Mouse (Mus musculus): ENCODE results near the gene Ripply1. TPM values are rescaled to one million over a fixed set of nuclear protein-coding genes. Genes with fewer than 3 reads are reported as not detected.

The Ripply1 gene
- polyA plus RNA-seq, 1 experiment from 2014 or later = 0.19 TPM

DNA sequence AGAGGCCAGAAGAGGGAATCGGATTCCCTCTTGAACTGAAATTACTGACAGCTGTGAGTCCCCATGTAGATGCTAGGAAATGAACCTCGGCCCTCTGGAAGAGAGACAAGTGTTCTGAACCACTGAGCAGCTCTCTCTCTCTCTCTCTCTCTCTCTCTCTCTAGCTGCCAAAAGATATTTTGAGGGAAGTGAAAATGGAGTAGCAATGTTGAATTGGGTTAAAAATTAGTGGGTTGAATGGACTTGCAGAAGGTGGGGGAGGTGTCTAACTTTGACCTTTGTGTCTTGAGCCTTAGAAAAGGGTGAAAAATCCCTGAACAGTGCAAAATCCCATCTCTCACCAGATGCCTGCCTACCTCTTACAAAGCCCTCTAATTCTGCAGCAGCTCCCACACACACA lies 25.2 kb upstream of the Ripply1 start:
- WGBS = 67% methylated on average over 2 of the region's 2 CpGs

DNA sequence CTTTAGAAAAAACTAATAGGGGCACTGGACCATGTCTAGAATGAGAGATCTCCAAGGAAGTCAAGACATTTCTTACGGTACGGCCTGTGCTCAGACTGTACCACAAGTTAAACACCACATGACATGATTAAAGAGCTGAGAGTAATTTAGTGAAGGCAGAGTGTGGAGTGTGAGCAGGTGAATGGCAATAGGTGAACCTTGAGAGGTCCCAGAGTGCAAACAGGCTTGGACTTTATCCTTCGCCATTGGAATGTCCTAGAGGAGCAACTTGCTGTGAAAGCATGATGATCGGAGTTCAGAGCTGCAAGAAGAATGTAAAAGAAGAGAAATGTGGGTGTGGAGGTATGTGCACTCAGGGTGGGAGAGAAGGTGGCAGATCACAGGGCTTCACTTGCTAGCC lies 23.8 kb upstream of the Ripply1 start:
- Histone ChIP-seq H3K4me2 (no peak overlapping the region), H3K4me3 (replicated peaks) (no peak overlapping the region), H3K27me3 (replicated peaks) (0 out of 2 replicates have a peak, but pooled peaks cover 10% of the 10 kb centered on the region), H3K27ac (replicated peaks) (no peak overlapping the region), H3K9me3 (replicated peaks) (no peaks in the 10 kb centered on the region), H3K4me1 (no peaks in the 10 kb centered on the region), H3K9ac (replicated peaks) (no peak overlapping the region), H3K36me3 (no peaks in the 10 kb centered on the region)
- WGBS = 93% methylated on average over 4 of the region's 4 CpGs
- ATAC-seq (ENCODE audit: low FRiP score) = no peak

More for the DNA sequence above, 25.2 kb upstream of the Ripply1 start:
- Histone ChIP-seq H3K9me3 (replicated peaks) (no peaks in the 10 kb centered on the region), H3K9ac (replicated peaks) (no peak overlapping the region), H3K4me2 (no peak overlapping the region), H3K36me3 (no peaks in the 10 kb centered on the region), H3K4me3 (replicated peaks) (no peak overlapping the region), H3K27ac (replicated peaks) (no peak overlapping the region), H3K4me1 (no peaks in the 10 kb centered on the region), H3K27me3 (replicated peaks) (0 out of 2 replicates have a peak, but pooled peaks cover 10% of the 10 kb centered on the region)
- no peak for ATAC-seq (ENCODE audit: low FRiP score)

DNA sequence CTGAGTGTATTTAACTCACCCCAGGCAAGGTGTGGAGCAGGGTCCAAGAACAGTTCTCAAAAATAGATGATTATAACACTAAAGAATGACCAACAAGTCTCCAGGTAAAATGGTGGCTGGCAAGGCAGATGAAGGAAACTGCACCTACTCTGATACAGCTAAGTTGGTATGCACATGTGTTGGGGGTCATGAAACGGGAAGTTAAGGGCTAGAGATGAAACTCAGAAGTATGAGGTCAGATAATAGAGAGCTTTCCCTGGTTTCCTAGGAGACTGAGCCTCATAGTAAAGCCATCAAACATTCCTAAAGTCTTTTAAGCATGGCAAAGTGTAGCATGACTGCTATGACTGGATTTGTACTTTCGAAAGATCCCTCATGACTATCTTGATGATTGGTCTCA lies 20.9 kb upstream of the Ripply1 start:
- no peaks in the 10 kb centered on the region for H3K27me3 ChIP-seq (replicated peaks)
- H3K9ac ChIP-seq (replicated peaks) = no peak overlapping the region
- no peaks in the 10 kb centered on the region for H3K9me3 ChIP-seq (replicated peaks)
- H3K36me3 ChIP-seq = no peaks in the 10 kb centered on the region
- WGBS = 81% methylated on average over 2 of the region's 2 CpGs
- H3K4me2 ChIP-seq = no peak overlapping the region
- no peak overlapping the region for H3K4me3 ChIP-seq (replicated peaks)
- H3K4me1 ChIP-seq = no peaks in the 10 kb centered on the region
- ATAC-seq (ENCODE audit: low FRiP score) = no peak
- no peak overlapping the region for H3K27ac ChIP-seq (replicated peaks)

DNA sequence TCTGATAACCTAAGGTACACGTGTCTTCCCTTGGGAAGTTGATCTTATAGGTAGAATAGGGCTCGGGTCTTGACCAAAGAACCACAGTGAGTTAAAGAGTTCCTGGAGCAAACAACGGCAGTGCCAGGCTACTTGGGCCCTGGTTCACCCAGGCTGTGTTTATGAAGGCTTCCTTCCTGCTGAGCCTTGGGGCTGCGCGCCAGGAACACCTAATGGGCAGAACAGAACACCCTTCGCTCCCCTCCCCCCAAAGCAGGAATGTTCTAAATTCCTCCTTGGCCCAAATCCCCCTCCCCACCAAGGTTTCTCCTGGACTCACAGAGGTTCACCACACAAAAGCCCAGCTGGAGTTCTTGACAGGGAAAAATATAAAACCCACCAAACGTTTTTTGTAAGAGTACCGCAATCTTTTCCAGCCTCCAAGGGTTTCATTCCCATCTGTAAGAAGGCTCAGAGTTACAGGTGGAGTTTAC lies 18.3 kb upstream of the Ripply1 start, which contains the start of gene Cldn2:
Gene Cldn2, plus strand, starts transcription at position 423 of the 473 bp plus-strand sequence.
- Histone ChIP-seq H3K4me1 (no peaks in the 10 kb centered on the region), H3K27ac (replicated peaks) (no peak within 1 kb of the TSS), H3K27me3 (replicated peaks) (0 out of 2 replicates have a peak, but pooled peaks cover 4% of the 10 kb centered on the region), H3K9ac (replicated peaks) (no peak within 1 kb of the TSS), H3K4me3 (replicated peaks) (no peak within 1 kb of the TSS), H3K4me2 (no peak within 1 kb of the TSS), H3K36me3 (no peaks in the 10 kb centered on the region), H3K9me3 (replicated peaks) (no peaks in the 10 kb centered on the region)
- no peak for ATAC-seq (ENCODE audit: low FRiP score)
- 73% methylated on average over 8 of the region's 8 CpGs for WGBS

DNA sequence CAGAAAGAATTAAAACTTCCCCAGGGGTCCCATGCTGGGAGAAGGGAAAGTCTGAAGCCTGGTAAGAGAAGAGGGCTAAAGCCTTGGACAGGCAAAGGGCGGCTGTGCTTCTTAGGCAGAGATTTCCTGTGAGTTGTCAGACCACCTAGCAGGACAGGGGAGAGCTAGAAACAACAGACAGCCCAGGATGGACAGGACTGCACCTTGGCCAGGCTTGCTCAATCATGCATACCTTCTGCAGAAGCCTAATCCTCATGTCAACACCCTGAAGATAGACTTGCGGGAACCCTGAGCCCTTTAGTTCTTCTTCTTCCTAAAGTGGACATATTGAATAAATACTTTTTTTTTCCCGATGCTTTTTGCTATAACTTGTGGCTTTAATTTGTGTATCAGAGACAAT lies 17.8 kb upstream of the Ripply1 start:
- Histone ChIP-seq H3K4me2 (no peak overlapping the region), H3K9ac (replicated peaks) (no peak overlapping the region), H3K27ac (replicated peaks) (no peak overlapping the region), H3K4me1 (no peaks in the 10 kb centered on the region), H3K9me3 (replicated peaks) (no peaks in the 10 kb centered on the region), H3K36me3 (no peaks in the 10 kb centered on the region), H3K4me3 (replicated peaks) (no peak overlapping the region), H3K27me3 (replicated peaks) (0 out of 2 replicates have a peak, but pooled peaks cover 8% of the 10 kb centered on the region)
- ATAC-seq (ENCODE audit: low FRiP score) = no peak
- 90% methylated on average over 3 of the region's 3 CpGs for WGBS

DNA sequence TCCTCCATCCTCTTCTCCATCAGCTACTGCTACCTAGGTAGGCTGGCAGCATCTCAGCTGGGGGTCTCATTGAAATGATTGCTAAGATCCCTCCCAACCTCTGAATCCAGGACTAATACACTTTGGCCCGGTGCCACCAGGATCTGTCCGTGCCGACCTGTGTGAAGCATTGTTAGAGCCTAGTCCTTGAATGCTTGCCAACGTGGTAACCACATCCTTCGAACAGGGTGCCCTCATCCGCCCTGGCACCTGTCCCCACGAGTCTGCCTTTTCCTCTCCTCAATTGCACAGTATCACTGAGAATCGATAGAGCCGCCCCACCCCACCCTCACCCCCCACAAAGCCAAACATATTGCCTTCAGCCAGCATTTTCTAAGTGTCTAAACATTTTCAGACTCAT lies 15.7 kb upstream of the Ripply1 start:
- no peak overlapping the region for H3K27ac ChIP-seq (replicated peaks)
- no peak overlapping the region for H3K4me2 ChIP-seq
- no peaks in the 10 kb centered on the region for H3K4me1 ChIP-seq
- H3K9ac ChIP-seq (replicated peaks) = no peak overlapping the region
- no peaks in the 10 kb centered on the region for H3K36me3 ChIP-seq
- no peaks in the 10 kb centered on the region for H3K9me3 ChIP-seq (replicated peaks)
- ATAC-seq (ENCODE audit: low FRiP score) = no peak
- 78% methylated on average over 9 of the region's 9 CpGs for WGBS
- no peak overlapping the region for H3K4me3 ChIP-seq (replicated peaks)
- H3K27me3 ChIP-seq (replicated peaks) = 0 out of 2 replicates have a peak, but pooled peaks cover 8% of the 10 kb centered on the region

DNA sequence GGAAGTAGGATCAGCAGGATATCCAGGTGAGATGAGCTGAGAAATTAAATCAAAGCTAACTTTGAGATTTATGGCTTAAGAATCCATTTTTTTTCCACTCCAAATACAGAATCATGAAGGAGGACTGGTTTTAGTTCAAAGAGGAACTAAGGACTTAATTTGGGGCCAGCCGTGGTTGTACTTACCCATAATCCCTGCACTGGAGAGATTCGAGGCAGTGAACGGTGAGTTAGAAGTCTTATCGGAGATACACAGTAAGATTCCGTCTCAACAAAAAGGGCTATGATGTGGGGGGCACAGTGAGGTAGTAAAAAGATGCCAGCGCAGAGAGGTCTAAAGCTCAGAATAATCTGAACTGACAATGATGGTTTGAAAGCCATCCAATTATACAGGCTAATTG lies 13.9 kb upstream of the Ripply1 start:
- no peak overlapping the region for H3K4me2 ChIP-seq
- no peak overlapping the region for H3K9ac ChIP-seq (replicated peaks)
- no peak overlapping the region for H3K27ac ChIP-seq (replicated peaks)
- no peaks in the 10 kb centered on the region for H3K36me3 ChIP-seq
- peaks cover 15% of the 10 kb centered on the region; the same call in 1 of the 2 replicates for H3K27me3 ChIP-seq (replicated peaks)
- no peak for ATAC-seq (ENCODE audit: low FRiP score)
- H3K4me3 ChIP-seq (replicated peaks) = no peak overlapping the region
- no peaks in the 10 kb centered on the region for H3K9me3 ChIP-seq (replicated peaks)
- H3K4me1 ChIP-seq = no peaks in the 10 kb centered on the region
- 85% methylated on average over 6 of the region's 6 CpGs for WGBS

DNA sequence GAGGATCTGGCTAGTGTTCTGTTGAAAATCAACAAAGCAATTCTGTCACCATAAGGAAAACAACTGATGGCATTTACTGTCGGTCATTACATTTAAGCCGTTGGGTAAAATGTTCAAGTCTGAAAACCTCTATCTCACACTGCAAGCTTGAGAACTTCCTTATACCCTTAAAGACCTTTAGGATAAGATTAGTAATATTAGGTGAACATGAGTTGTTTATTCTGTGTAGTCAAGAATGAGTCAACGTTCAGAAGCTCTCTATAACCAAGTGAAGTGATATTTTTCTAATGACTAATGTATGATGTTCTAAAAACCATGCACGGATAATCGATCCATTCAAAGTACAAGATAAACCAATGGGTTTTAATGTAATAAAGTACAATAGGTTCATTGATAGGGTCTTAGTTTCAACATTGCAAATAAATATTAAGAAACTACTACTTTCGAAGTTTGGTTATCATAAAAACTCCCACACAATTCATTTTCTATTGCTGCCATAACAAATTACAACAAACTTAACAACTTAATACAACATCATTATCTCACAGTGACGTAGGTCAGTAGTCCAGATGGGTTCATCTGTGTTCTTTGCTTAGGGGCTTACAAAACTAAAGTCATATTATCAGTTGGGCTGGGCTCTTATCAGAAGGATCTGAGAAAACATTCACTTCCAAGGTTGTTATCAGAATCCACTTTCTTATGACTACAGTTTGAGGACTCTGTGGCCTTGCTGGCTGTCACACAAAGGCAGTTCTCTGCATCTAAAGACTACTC lies 12.1 kb upstream of the Ripply1 start:
- H3K27me3 ChIP-seq (replicated peaks) = peaks cover 15% of the 10 kb centered on the region; the same call in 1 of the 2 replicates
- no peak overlapping the region for H3K27ac ChIP-seq (replicated peaks)
- no peaks in the 10 kb centered on the region for H3K9me3 ChIP-seq (replicated peaks)
- H3K36me3 ChIP-seq = no peaks in the 10 kb centered on the region
- no peaks in the 10 kb centered on the region for H3K4me1 ChIP-seq
- H3K4me2 ChIP-seq = no peak overlapping the region
- no peak overlapping the region for H3K9ac ChIP-seq (replicated peaks)
- H3K4me3 ChIP-seq (replicated peaks) = no peak overlapping the region
- ATAC-seq (ENCODE audit: low FRiP score) = no peak
- WGBS = 86% methylated on average over 7 of the region's 7 CpGs

DNA sequence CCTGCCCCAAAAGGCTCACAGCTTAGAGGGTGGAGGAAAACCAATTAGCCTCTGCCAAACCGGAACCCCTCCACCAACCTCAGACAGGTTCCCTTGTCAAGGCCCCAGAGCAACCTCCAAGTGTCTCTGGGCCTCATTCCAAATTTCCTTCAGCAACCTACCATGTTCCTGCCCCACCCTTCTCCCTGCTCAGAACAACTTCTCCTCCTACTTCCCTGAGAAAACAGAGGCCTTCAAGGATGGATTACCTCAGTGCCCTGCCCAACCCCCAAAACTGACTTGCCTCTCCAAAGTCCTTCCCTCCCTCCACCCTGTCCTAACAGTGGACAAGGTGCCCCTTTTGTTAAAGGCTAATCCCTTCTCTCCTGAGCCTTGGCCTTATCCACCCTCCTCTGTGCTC lies 3.6 kb upstream of the Ripply1 start:
- Histone ChIP-seq H3K4me1 (no peaks in the 10 kb centered on the region), H3K9ac (replicated peaks) (no peak overlapping the region), H3K27ac (replicated peaks) (no peak overlapping the region), H3K4me3 (replicated peaks) (no peak overlapping the region), H3K27me3 (replicated peaks) (0 out of 2 replicates have a peak, but pooled peaks cover 2% of the 10 kb centered on the region), H3K9me3 (replicated peaks) (no peaks in the 10 kb centered on the region), H3K36me3 (no peaks in the 10 kb centered on the region), H3K4me2 (no peak overlapping the region)
- 67% methylated on average over 1 of the region's 1 CpGs for WGBS
- ATAC-seq (ENCODE audit: low FRiP score) = no peak

DNA sequence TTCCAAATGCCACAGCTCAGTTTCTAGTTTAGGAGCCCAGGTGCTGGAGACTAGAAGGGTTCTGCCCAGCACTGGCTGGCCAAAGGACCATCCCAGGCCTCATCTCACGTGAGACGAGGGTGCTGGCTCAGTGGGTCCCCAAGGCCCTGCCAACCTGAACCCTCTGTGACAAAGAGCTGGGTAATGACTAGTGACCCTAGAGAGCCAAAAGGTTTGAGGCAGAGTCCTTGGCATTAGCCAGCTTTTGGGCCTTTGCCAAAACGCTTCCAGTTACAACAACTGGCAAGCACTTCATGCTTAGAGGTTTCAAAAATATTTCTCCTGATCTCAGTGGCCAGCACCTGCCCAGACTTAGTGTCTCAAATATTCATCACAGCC lies 881 bp upstream of the Ripply1 start:
- Histone ChIP-seq H3K9ac (replicated peaks) (no peak overlapping the region), H3K27ac (replicated peaks) (no peak overlapping the region), H3K36me3 (no peaks in the 10 kb centered on the region), H3K4me3 (replicated peaks) (no peak overlapping the region), H3K4me1 (no peaks in the 10 kb centered on the region), H3K9me3 (replicated peaks) (no peaks in the 10 kb centered on the region), H3K27me3 (replicated peaks) (0 out of 2 replicates have a peak, but pooled peaks cover 2% of the 10 kb centered on the region), H3K4me2 (no peak overlapping the region)
- ATAC-seq (ENCODE audit: low FRiP score) = no peak
- WGBS = 52% methylated on average over 3 of the region's 3 CpGs

DNA sequence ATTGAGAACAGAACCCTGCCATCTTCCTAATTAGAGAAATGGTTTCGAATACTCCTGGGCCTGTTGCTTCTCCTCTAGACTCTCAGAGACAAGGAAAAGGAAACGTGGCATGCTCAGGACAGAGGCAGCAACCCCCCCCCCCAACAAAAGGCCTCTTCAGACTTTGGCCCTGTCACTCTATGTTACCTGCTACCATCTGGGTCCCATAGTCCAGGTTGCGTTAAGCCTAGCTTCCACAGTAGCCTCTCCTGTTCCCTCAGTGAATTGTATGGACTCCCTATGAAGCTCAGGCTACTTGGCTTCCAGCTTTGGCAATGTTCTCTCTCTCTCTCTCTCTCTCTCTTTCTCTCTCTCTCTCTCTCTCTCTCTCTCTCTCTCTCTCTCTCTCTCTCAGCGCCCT lies 590 bp downstream of the Ripply1 start:
- whole genome bisulfite sequencing = 88% methylated on average over 4 of the region's 4 CpGs
- Histone ChIP-seq H3K9ac (replicated peaks) (no peak overlapping the region), H3K27ac (replicated peaks) (no peak overlapping the region), H3K36me3 (no peaks in the 10 kb centered on the region), H3K9me3 (replicated peaks) (no peaks in the 10 kb centered on the region), H3K27me3 (replicated peaks) (0 out of 2 replicates have a peak, but pooled peaks cover 2% of the 10 kb centered on the region), H3K4me1 (no peaks in the 10 kb centered on the region), H3K4me2 (no peak overlapping the region), H3K4me3 (replicated peaks) (no peak overlapping the region)
- ATAC-seq (ENCODE audit: low FRiP score) = no peak

DNA sequence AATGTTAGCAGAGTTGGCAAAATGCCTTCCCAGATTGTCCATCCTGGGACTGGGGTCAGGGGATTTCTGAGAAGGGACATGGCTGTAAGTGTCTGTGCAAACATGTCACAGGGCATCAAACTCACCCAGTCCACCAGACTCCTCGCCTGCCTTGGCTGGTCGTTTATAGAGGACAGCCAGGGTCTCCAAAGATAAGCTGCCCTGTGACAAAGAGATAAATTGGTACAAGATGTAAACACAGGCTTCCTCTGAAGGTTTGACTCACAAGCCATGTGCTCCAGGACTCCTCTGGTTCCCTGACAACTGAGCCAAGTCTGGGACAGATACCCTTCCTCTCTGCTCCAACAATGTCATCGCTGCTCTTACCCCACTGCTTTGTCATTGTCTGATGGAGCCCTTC lies 1.2 kb downstream of the Ripply1 start:
- Histone ChIP-seq H3K9ac (replicated peaks) (no peak overlapping the region), H3K4me2 (no peak overlapping the region), H3K36me3 (no peaks in the 10 kb centered on the region), H3K4me1 (no peaks in the 10 kb centered on the region), H3K27ac (replicated peaks) (no peak overlapping the region), H3K4me3 (replicated peaks) (no peak overlapping the region), H3K9me3 (replicated peaks) (no peaks in the 10 kb centered on the region), H3K27me3 (replicated peaks) (0 out of 2 replicates have a peak, but pooled peaks cover 2% of the 10 kb centered on the region)
- ATAC-seq (ENCODE audit: low FRiP score) = no peak
- 70% methylated on average over 3 of the region's 3 CpGs for WGBS

All from neural tube, embryonic 15.5 days (tissue).